Mouse (Mus musculus): Measurements from ENCODE around the gene Gata3.

Gene Gata3

GRCm38 (mm10) chr2:9886921-9887610 is 2.8 kb downstream of the Gata3 start:
- no peak for DNase-seq (ENCODE audit: extremely low read depth, insufficient read length, low spot score)

- DNase-seq (ENCODE audit: extremely low read depth, insufficient read length, low spot score): no peak
These were observed 3.8 kb downstream of the Gata3 start for GRCm38 (mm10) chr2:9886031-9886430.

- DNase-seq (ENCODE audit: extremely low read depth, insufficient read length, low spot score): no peak
These were observed 4.5 kb downstream of the Gata3 start for GRCm38 (mm10) chr2:9885217-9885770.

- DNase-seq (ENCODE audit: extremely low read depth, insufficient read length, low spot score): no peak
These were observed 5.2 kb downstream of the Gata3 start for GRCm38 (mm10) chr2:9884533-9885216.

- no peak for DNase-seq (ENCODE audit: extremely low read depth, insufficient read length, low spot score)
These were observed 5.9 kb downstream of the Gata3 start for GRCm38 (mm10) chr2:9883803-9884532.

- DNase-seq (ENCODE audit: extremely low read depth, insufficient read length, low spot score): peak; percentile 65
These were observed 6.7 kb downstream of the Gata3 start for GRCm38 (mm10) chr2:9882926-9883802.

GRCm38 (mm10) chr2:9882371-9882925 is 7.4 kb downstream of the Gata3 start:
- peak; percentile 79 for DNase-seq (ENCODE audit: extremely low read depth, insufficient read length, low spot score)

GRCm38 (mm10) chr2:9881611-9882023 is 8.2 kb downstream of the Gata3 start:
- DNase-seq (ENCODE audit: extremely low read depth, insufficient read length, low spot score): peak; percentile 80

GRCm38 (mm10) chr2:9881051-9881591 is 8.7 kb downstream of the Gata3 start, which contains the start of gene 4930412O13Rik:
4930412O13Rik (plus strand) TSS chr2:9881252.
- peak; percentile 83 for DNase-seq (ENCODE audit: extremely low read depth, insufficient read length, low spot score)

- no peak for DNase-seq (ENCODE audit: extremely low read depth, insufficient read length, low spot score)
These were observed 9.6 kb downstream of the Gata3 start for GRCm38 (mm10) chr2:9880271-9880670.

GRCm38 (mm10) chr2:9879493-9879892 is 10.3 kb downstream of the Gata3 start:
- peak; percentile 97 for DNase-seq (ENCODE audit: extremely low read depth, insufficient read length, low spot score)

- no peak for DNase-seq (ENCODE audit: extremely low read depth, insufficient read length, low spot score)
These were observed 10.7 kb downstream of the Gata3 start for GRCm38 (mm10) chr2:9879092-9879491.

GRCm38 (mm10) chr2:9878564-9879081 is 11.2 kb downstream of the Gata3 start:
- DNase-seq (ENCODE audit: extremely low read depth, insufficient read length, low spot score): peak; percentile 88

- peak; percentile 67 for DNase-seq (ENCODE audit: extremely low read depth, insufficient read length, low spot score)
These were observed 11.8 kb downstream of the Gata3 start for GRCm38 (mm10) chr2:9877966-9878563.

GRCm38 (mm10) chr2:9877326-9877690 is 12.5 kb downstream of the Gata3 start:
- peak; percentile 72 for DNase-seq (ENCODE audit: extremely low read depth, insufficient read length, low spot score)

GRCm38 (mm10) chr2:9876621-9877325 is 13.1 kb downstream of the Gata3 start:
- DNase-seq (ENCODE audit: extremely low read depth, insufficient read length, low spot score): no peak

GRCm38 (mm10) chr2:9875676-9876357 is 14.0 kb downstream of the Gata3 start:
- no peak for DNase-seq (ENCODE audit: extremely low read depth, insufficient read length, low spot score)

GRCm38 (mm10) chr2:9875220-9875619 is 14.6 kb downstream of the Gata3 start:
- DNase-seq (ENCODE audit: extremely low read depth, insufficient read length, low spot score): no peak

All from 3134 (cell line).